Mouse (Mus musculus) lung, adult 2 months (tissue): ENCODE results near the gene Ooep.

Experiments used
- CTCF ChIP-seq: fragments of 200-500 bp; IDR thresholded peaks from 2 replicates; pipeline ENCODE4 v1.5.1; 2011; ENCODE audit warnings: mild to moderate bottlenecking, low read length, control low read depth; ENCODE audit not compliant: insufficient read depth
- POLR2A ChIP-seq: fragments of 200-500 bp; IDR thresholded peaks from 2 replicates; pipeline ENCODE4 v1.6.1; 2011; ENCODE audit warnings: low read depth, mild to moderate bottlenecking, control low read depth, low read length, borderline replicate concordance; ENCODE audit errors: extremely low read depth

DNA sequence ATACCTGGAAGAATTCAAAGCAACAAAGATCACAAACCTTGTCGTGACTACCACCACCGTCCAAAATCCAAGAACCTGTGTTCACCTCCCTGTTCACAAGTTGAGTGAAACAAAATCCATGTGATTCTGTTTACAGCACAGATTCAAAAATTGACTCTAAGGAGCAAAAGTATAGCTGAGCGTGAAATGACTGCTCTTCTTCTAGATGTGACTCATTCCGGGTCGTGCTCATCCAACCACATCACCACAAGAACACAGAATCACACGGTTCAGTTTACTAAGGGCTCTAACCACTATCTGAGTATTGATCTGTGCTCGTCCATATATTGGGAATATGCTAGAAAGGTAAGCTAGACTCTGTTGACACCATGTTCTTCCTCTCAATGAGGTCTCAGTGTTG is 8.4 kb upstream of the Ooep start:
- TF ChIP-seq POLR2A (no peak), CTCF (no peak)
